Comparison of ENCODE assay signal across 21 mouse cellular contexts in the genomic region with DNA sequence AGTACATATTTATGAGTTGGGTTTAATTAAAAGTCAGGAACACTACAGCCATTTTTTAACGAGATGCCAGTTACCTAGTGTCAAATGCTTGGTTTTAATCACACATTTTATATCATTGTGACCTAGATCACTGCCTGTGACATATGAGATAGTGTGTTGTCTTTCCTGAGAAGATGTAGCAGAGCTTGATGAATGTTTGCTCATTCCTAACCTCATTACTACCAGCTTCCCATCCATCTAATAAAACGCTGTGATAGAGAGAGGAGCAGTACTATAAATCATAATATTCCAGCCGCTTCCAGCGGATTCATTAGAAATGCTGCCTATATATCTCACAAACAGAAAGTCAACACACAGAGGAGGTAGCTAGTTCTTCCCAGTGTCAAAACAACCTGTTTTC.
"Had no signal": no experiment of that assay in that cellular context is flagged by ENCODE, and none has a peak within 500 bp of the region (broad histone marks: within the 10 kb centered on the region; RNA-seq: fewer than 3 reads in every experiment).

No protein-coding gene starts in this region.

- H3K27ac ChIP-seq: liver, embryonic 13.5 days; liver, embryonic 15.5 days; lung, embryonic 15.5 days; macrophage; midbrain, embryonic 12.5 days had no signal

- H3K9me3 ChIP-seq: liver, embryonic 13.5 days; liver, embryonic 15.5 days; lung, embryonic 15.5 days; megakaryocyte, embryonic 14.5 days; midbrain, embryonic 12.5 days had no signal

- H3K4me2 ChIP-seq: liver, embryonic 11.5 days; liver, embryonic 13.5 days; liver, embryonic 15.5 days; lung, embryonic 15.5 days; midbrain, embryonic 12.5 days had no signal

- ATAC-seq: liver, postnatal 0 days; lung, postnatal 0 days; midbrain, embryonic 16.5 days had no signal

- H3K27me3 ChIP-seq: liver, embryonic 13.5 days; liver, embryonic 15.5 days; lung, embryonic 15.5 days; megakaryocyte, embryonic 14.5 days; midbrain, embryonic 12.5 days had no signal

- H3K9ac ChIP-seq: liver, embryonic 13.5 days; liver, embryonic 15.5 days; liver, postnatal 0 days; lung, embryonic 15.5 days; midbrain, embryonic 12.5 days had no signal

- DNase-seq: liver, embryonic 13.5 days; liver, postnatal 0 days; lung, adult 2 months; lung, postnatal 14 days; lung, postnatal 36 days; retina, postnatal 1 day; right cerebral cortex, adult 18-20 months; right cerebral cortex, postnatal 25 days; right cerebral cortex, postnatal 4 days; spleen, adult 18-20 months; thymus, adult 18-20 months; thymus, postnatal 14 days; thymus, postnatal 36 days had no signal

- H3K36me3 ChIP-seq: liver, embryonic 13.5 days; liver, embryonic 15.5 days; lung, embryonic 15.5 days; midbrain, embryonic 12.5 days had no signal

- H3K4me1 ChIP-seq: liver, embryonic 13.5 days; liver, embryonic 15.5 days; lung, embryonic 15.5 days; megakaryocyte, embryonic 14.5 days; midbrain, embryonic 12.5 days had no signal

- H3K4me3 ChIP-seq: liver, embryonic 13.5 days; liver, embryonic 15.5 days; lung, embryonic 15.5 days; megakaryocyte, embryonic 14.5 days; midbrain, embryonic 12.5 days had no signal
